ENCODE assay signal across 26 mouse cellular contexts in genomic region chr17:31525114-31525513, GRCm38 (mm10). TPM values are rescaled to one million over a fixed set of nuclear protein-coding genes. Genes with fewer than 3 reads are reported as not detected.
DNase-seq lines count a peak whose midpoint lies in the region; ATAC-seq and TF ChIP-seq lines count a peak whose summit lies in the region.
"Had no signal": no experiment of that assay in that cellular context is flagged by ENCODE, and none has a peak within 500 bp of the region (broad histone marks: within the 10 kb centered on the region; RNA-seq: fewer than 3 reads in every experiment).

No protein-coding gene starts in this region.

- H3K4me1 ChIP-seq in intestine, postnatal 0 days (replicated peaks; ENCODE audit: control insufficient read depth, insufficient read depth, low read length) = 0 out of 2 replicates have a peak, but pooled peaks cover 4% of the 10 kb centered on the region
- peaks cover 16% of the 10 kb centered on the region for H3K4me1 ChIP-seq in intestine, embryonic 15.5 days (replicated peaks)
- peaks cover 7% of the 10 kb centered on the region for H3K4me1 ChIP-seq in liver, postnatal 0 days (ENCODE audit: insufficient read depth)
- peaks cover 35% of the 10 kb centered on the region for H3K4me1 ChIP-seq in neural tube, embryonic 13.5 days (replicated peaks)
- H3K4me1 ChIP-seq in neural tube, embryonic 15.5 days = peaks cover 33% of the 10 kb centered on the region

- peaks cover 36% of the 10 kb centered on the region for H3K36me3 ChIP-seq in intestine, postnatal 0 days (ENCODE audit: control insufficient read depth, insufficient read depth)
- H3K36me3 ChIP-seq in intestine, embryonic 15.5 days = peaks cover 22% of the 10 kb centered on the region
- peaks cover 41% of the 10 kb centered on the region for H3K36me3 ChIP-seq in liver, postnatal 0 days (replicated peaks; ENCODE audit: insufficient read depth, low read length)
- peaks cover 52% of the 10 kb centered on the region for H3K36me3 ChIP-seq in neural tube, embryonic 13.5 days
- H3K36me3 ChIP-seq in neural tube, embryonic 15.5 days = peaks cover 41% of the 10 kb centered on the region

- no peak for TF ChIP-seq EP300 in liver, postnatal 0 days (IDR thresholded peaks at IDR 0.05; ENCODE audit: low read depth)

- no peak overlapping the region for H3K4me3 ChIP-seq in intestine, postnatal 0 days (ENCODE audit: low read depth, low read length)
- no peak overlapping the region for H3K4me3 ChIP-seq in intestine, embryonic 15.5 days (replicated peaks)
- H3K4me3 ChIP-seq in liver, postnatal 0 days (ENCODE audit: low read depth, low read length) = no peak overlapping the region
- H3K4me3 ChIP-seq in neural tube, embryonic 13.5 days = no peak overlapping the region
- no peak overlapping the region for H3K4me3 ChIP-seq in neural tube, embryonic 15.5 days (replicated peaks)
- H3K4me3 ChIP-seq: embryonic facial prominence, embryonic 13.5 days; embryonic facial prominence, embryonic 15.5 days; erythroblast, embryonic 14.5 days; forebrain, embryonic 10.5 days; forebrain, embryonic 12.5 days had no signal

- no peak for DNase-seq in liver, postnatal 0 days
- no peak for DNase-seq in liver
- DNase-seq: adrenal gland, adult 2 months; adrenal gland, postnatal 10 days; adrenal gland, postnatal 25 days; B cell, adult 2 months; cerebellum, adult 11 months; cerebellum, adult 18-20 months; cerebellum, adult 8-10 months; cerebellum, adult 9-11 months; cerebellum, postnatal 14 days; cerebellum, postnatal 36 days; embryo, embryonic 11 days had no signal

- no peaks in the 10 kb centered on the region for H3K27me3 ChIP-seq in intestine, postnatal 0 days (replicated peaks; ENCODE audit: control insufficient read depth, insufficient read depth, low read length)
- H3K27me3 ChIP-seq in intestine, embryonic 15.5 days (replicated peaks) = no peaks in the 10 kb centered on the region
- no peaks in the 10 kb centered on the region for H3K27me3 ChIP-seq in liver, postnatal 0 days (ENCODE audit: insufficient read depth, low read length)
- H3K27me3 ChIP-seq in neural tube, embryonic 13.5 days = no peaks in the 10 kb centered on the region
- no peaks in the 10 kb centered on the region for H3K27me3 ChIP-seq in neural tube, embryonic 15.5 days (replicated peaks)
- H3K27me3 ChIP-seq: CH12.LX; embryonic facial prominence, embryonic 13.5 days; embryonic facial prominence, embryonic 15.5 days; forebrain, embryonic 12.5 days had no signal

- no peak for ATAC-seq in intestine, postnatal 0 days
- no peak for ATAC-seq in intestine, embryonic 15.5 days
- no peak for ATAC-seq in liver, postnatal 0 days
- ATAC-seq in neural tube, embryonic 13.5 days (ENCODE audit: low read depth) = no peak
- ATAC-seq in neural tube, embryonic 15.5 days (ENCODE audit: low FRiP score) = no peak
- ATAC-seq: CD4-positive, CD25-positive, alpha-beta regulatory T cell, adult 4 months; forebrain, embryonic 14.5 days; forebrain, embryonic 16.5 days had no signal

- no peaks in the 10 kb centered on the region for H3K9me3 ChIP-seq in intestine, postnatal 0 days (ENCODE audit: control insufficient read depth)
- H3K9me3 ChIP-seq in intestine, embryonic 15.5 days = no peaks in the 10 kb centered on the region
- H3K9me3 ChIP-seq in liver, postnatal 0 days (ENCODE audit: low read length) = no peaks in the 10 kb centered on the region
- no peaks in the 10 kb centered on the region for H3K9me3 ChIP-seq in neural tube, embryonic 13.5 days
- H3K9me3 ChIP-seq in neural tube, embryonic 15.5 days (replicated peaks) = no peaks in the 10 kb centered on the region
- H3K9me3 ChIP-seq: embryonic facial prominence, embryonic 13.5 days; embryonic facial prominence, embryonic 15.5 days; forebrain, embryonic 10.5 days; forebrain, embryonic 12.5 days had no signal

- H3K27ac ChIP-seq in intestine, postnatal 0 days (ENCODE audit: low read depth, low read length) = peak overlapping the region; percentile 50; the same call in 1 of the 2 replicates
- H3K27ac ChIP-seq in intestine, embryonic 15.5 days = no peak overlapping the region
- H3K27ac ChIP-seq in liver, postnatal 0 days (ENCODE audit: low read depth) = 0 out of 2 replicates have a peak overlapping the region, but pooled peaks have one; percentile 55
- no peak overlapping the region for H3K27ac ChIP-seq in neural tube, embryonic 13.5 days (replicated peaks)
- no peak overlapping the region for H3K27ac ChIP-seq in neural tube, embryonic 15.5 days (replicated peaks)
- H3K27ac ChIP-seq: embryonic facial prominence, embryonic 13.5 days; embryonic facial prominence, embryonic 15.5 days; forebrain, embryonic 10.5 days; forebrain, embryonic 12.5 days had no signal

- WGBS in intestine, postnatal 0 days = 62% methylated on average over 4 of the region's 4 CpGs
- WGBS in intestine, embryonic 15.5 days = 74% methylated on average over 4 of the region's 4 CpGs
- WGBS in liver, postnatal 0 days (ENCODE audit: insufficient replicate concordance) = 82% methylated on average over 4 of the region's 4 CpGs
- 92% methylated on average over 4 of the region's 4 CpGs for WGBS in neural tube, embryonic 13.5 days
- 93% methylated on average over 4 of the region's 4 CpGs for WGBS in neural tube, embryonic 15.5 days

- no peak for TF ChIP-seq CTCF in intestine, postnatal 0 days (IDR thresholded peaks at IDR 0.05; ENCODE audit: low read depth)
- no peak for TF ChIP-seq CTCF in liver, postnatal 0 days (IDR thresholded peaks at IDR 0.05; ENCODE audit: low read depth)

- no peak overlapping the region for H3K9ac ChIP-seq in intestine, postnatal 0 days (ENCODE audit: low read depth, low read length)
- no peak overlapping the region for H3K9ac ChIP-seq in intestine, embryonic 15.5 days
- H3K9ac ChIP-seq in liver, postnatal 0 days (replicated peaks) = no peak overlapping the region
- 0 out of 2 replicates have a peak overlapping the region, but pooled peaks have one; percentile 35 for H3K9ac ChIP-seq in neural tube, embryonic 13.5 days
- no peak overlapping the region for H3K9ac ChIP-seq in neural tube, embryonic 15.5 days (replicated peaks)
- H3K9ac ChIP-seq: embryonic facial prominence, embryonic 13.5 days; embryonic facial prominence, embryonic 15.5 days; forebrain, embryonic 12.5 days had no signal

- no peak overlapping the region; the same call in 1 of the 2 replicates for H3K4me2 ChIP-seq in intestine, postnatal 0 days (replicated peaks; ENCODE audit: low read depth)
- no peak overlapping the region for H3K4me2 ChIP-seq in intestine, embryonic 15.5 days (replicated peaks)
- no peak overlapping the region for H3K4me2 ChIP-seq in liver, postnatal 0 days (ENCODE audit: low read depth, low read length)
- no peak overlapping the region for H3K4me2 ChIP-seq in neural tube, embryonic 13.5 days
- H3K4me2 ChIP-seq in neural tube, embryonic 15.5 days = no peak overlapping the region
- H3K4me2 ChIP-seq: embryonic facial prominence, embryonic 13.5 days; embryonic facial prominence, embryonic 15.5 days; forebrain, embryonic 12.5 days had no signal

RNA-seq across cellular contexts. Expression of gene Ndufv3, which starts 5.2 kb away (rescaled TPM):
- 534 and 558 TPM in 2 replicates for polyA plus RNA-seq in intestine, postnatal 0 days (2015; fragmentation: Nextera tagmentation; extraction: Ambion mirVana)
- polyA plus RNA-seq in intestine, embryonic 15.5 days (2015; fragmentation: Nextera tagmentation; extraction: Ambion mirVana) = 404 and 457 TPM in 2 replicates
- 213 and 215 TPM in 2 replicates for polyA plus RNA-seq in liver, postnatal 0 days (2015; fragmentation: Nextera tagmentation; extraction: Ambion mirVana)
- 405 and 454 TPM in 2 replicates for polyA plus RNA-seq in neural tube, embryonic 13.5 days (2015; fragmentation: Nextera tagmentation; extraction: Ambion mirVana)
- polyA plus RNA-seq in neural tube, embryonic 15.5 days (2015; fragmentation: Nextera tagmentation; extraction: Ambion mirVana) = 435 and 492 TPM in 2 replicates

RNA-seq across cellular contexts. Expression of gene Wdr4, which starts 5.3 kb away (rescaled TPM):
- polyA plus RNA-seq in intestine, postnatal 0 days (2015; fragmentation: Nextera tagmentation; extraction: Ambion mirVana) = 11.7 and 12.5 TPM in 2 replicates
- 45.3 and 47.0 TPM in 2 replicates for polyA plus RNA-seq in intestine, embryonic 15.5 days (2015; fragmentation: Nextera tagmentation; extraction: Ambion mirVana)
- polyA plus RNA-seq in liver, postnatal 0 days (2015; fragmentation: Nextera tagmentation; extraction: Ambion mirVana) = 8.9 and 10.0 TPM in 2 replicates
- polyA plus RNA-seq in neural tube, embryonic 13.5 days (2015; fragmentation: Nextera tagmentation; extraction: Ambion mirVana) = 31.7 and 32.1 TPM in 2 replicates
- 32.7 and 34.2 TPM in 2 replicates for polyA plus RNA-seq in neural tube, embryonic 15.5 days (2015; fragmentation: Nextera tagmentation; extraction: Ambion mirVana)

RNA-seq across cellular contexts. Expression of gene Pknox1, which starts 39.4 kb away (rescaled TPM):
- polyA plus RNA-seq in intestine, postnatal 0 days (2015; fragmentation: Nextera tagmentation; extraction: Ambion mirVana) = 10.3 and 11.2 TPM in 2 replicates
- polyA plus RNA-seq in intestine, embryonic 15.5 days (2015; fragmentation: Nextera tagmentation; extraction: Ambion mirVana) = 28.5 and 29.8 TPM in 2 replicates
- 5.5 and 6.1 TPM in 2 replicates for polyA plus RNA-seq in liver, postnatal 0 days (2015; fragmentation: Nextera tagmentation; extraction: Ambion mirVana)
- 48.0 and 52.6 TPM in 2 replicates for polyA plus RNA-seq in neural tube, embryonic 13.5 days (2015; fragmentation: Nextera tagmentation; extraction: Ambion mirVana)
- polyA plus RNA-seq in neural tube, embryonic 15.5 days (2015; fragmentation: Nextera tagmentation; extraction: Ambion mirVana) = 42.7 and 43.4 TPM in 2 replicates

Comparison
In these comparisons a context has a peak if more than half of its experiments do, and no peak if none do; other contexts are left out.
1. H3K27ac ChIP-seq: peak in intestine, postnatal 0 days (single experiment) and liver, postnatal 0 days (single experiment); none in intestine, embryonic 15.5 days (single experiment), neural tube, embryonic 13.5 days (single experiment) and neural tube, embryonic 15.5 days (single experiment).